Mouse (Mus musculus): ENCODE measurements around the gene Cdk2ap2.

Cdk2ap2 gene

DNA sequence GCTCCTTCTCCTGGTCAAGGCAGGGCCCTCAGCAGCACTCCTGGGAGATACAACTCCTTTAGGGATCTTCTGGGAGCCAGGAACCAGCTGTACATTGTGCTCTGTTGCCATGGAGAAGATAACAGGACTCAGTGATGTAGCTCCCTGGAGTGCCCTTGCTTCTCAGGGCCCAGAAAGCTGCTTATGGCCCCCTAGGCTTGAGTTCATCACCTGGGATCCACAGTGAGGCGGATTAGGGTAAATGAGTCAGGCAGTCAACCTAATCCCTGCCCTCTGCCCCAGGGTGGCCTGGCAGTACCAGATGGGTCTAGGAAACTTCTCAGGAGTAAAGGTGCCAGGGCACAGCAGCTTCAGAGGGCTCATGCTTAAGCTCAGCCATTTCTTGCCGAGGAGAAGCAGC, 42.5 kb downstream of the Cdk2ap2 start, which contains the start of gene Gpr152:
TSS of gene Gpr152 (plus strand) at position 342 of the 400 bp plus-strand sequence.
- DNase-seq (ENCODE audit: low spot score), result no peak

DNA sequence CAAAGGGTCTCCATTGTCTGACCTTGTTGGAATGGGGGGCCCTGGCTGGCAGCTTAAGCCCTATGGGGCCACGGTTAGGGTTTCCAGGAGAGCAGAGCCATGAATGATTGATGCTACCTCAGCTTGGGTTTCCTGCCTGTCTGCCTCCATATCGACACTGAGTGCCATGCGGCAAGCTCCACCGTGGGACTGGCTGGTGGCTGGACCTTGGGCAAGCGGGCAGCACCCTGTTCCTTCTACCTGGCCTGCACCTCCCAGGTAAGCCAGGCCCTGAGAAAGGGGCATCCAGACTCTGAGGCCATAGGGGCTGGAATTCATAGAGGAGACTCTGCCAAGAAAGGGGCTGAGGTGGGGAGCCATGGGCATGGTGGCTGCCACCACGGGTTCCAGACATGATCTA, 43.2 kb downstream of the Cdk2ap2 start:
- DNase-seq (ENCODE audit: low spot score), result no peak

DNA sequence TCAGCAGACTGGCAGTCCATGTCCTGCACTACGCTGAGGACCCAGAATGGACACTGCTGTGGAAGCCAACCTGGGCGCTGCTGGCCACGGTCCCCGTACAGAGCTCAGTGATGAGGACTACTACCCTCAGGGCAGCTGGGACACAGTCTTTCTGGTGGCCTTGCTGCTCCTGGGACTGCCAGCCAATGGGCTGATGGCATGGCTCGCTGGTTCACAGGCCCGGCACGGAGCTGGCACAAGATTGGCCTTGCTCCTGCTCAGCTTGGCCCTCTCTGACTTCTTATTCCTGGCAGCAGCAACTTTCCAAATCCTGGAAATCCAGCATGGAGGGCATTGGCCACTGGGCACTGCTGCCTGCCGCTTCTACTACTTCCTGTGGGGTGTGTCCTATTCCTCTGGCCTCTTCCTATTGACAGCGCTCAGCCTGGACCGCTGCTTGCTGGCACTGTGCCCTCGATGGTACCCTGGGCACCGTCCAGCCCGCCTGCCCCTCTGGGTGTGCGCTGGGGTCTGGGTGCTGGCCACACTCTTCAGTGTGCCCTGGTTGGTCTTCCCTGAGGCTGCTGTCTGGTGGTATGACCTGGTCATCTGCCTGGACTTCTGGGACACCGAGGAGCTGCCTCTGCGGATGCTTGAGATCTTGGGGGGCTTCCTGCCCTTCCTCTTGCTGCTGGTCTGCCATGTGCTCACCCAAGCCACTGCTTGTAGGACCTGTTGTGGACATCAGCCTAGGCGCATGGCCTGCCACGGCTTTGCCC, 45.6 kb downstream of the Cdk2ap2 start:
- DNase-seq (ENCODE audit: low spot score), result no peak

DNA sequence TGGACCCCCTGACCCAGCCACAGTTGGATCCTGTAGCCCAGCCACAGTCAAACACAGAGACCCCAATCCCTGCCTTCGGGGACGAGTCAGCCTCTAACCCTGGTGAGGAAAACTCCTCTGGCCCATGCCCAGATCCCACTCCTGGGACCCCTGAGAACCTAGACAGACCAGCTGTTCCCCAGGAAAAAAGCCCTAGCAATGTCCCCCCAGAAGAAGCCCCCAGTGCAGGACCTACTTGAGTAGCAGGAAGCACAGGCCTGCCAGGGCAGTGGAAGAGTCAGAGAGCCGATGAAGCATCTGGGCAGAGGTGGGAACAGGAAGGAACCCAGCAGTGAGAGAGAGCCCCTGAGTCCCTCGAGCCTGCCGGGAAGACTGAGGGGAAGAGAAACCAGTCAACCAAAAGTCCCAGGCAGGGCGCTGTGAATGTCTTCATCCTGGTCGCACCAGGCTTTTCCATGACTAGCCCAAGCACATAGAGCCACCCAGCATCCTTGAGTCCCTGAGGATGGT, 46.8 kb downstream of the Cdk2ap2 start, which contains the start of gene Cabp4:
TSS of gene Cabp4 (minus strand) at position 275 of the 510 bp plus-strand sequence.
- DNase-seq (ENCODE audit: low spot score), result no peak

DNA sequence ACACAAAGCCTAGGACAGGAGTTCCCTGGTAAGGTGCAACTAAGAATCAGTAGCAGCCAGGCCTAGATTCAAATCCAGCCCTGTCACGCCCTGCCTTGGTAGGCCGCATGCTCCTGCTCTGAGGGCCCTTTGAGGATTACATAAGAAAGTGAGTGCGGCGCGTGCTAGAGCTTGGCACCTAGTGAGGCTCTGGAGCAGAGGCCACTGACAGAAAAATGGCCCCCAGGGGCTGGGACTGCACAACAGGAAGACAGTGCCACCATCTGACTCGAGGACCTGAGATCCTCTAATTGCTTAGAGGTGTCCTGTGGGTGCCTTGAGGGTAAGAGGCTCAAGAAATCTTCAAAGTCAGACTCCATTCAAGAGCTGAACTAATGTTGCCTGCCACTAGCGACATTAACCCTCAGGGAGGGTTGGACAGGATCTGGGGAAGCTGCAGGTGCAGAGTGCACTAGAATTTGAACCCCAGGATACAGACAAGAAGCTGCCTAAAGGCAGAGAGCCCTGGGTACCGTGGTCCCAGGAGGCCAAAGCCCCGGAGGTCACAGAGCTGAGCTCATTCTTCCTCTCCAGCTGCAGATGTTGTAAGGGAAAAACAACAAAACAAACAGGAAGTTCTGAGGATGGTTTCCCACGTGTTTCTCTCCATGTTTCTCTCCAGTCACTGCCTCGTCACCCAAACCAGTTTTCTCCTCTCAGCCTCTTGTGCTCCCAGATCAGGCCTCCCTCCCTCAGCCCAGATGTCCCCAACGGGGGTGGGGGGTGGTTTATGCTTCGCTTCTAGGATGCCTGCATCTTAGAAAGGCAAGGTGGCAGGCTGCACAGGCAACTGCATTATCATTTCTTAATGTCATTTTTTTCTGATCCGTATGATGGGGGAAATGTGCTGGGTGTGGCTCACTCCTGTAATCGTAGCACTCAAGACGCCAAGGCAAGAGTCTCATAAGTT, 47.8 kb downstream of the Cdk2ap2 start:
- no peak for DNase-seq (ENCODE audit: low spot score)

DNA sequence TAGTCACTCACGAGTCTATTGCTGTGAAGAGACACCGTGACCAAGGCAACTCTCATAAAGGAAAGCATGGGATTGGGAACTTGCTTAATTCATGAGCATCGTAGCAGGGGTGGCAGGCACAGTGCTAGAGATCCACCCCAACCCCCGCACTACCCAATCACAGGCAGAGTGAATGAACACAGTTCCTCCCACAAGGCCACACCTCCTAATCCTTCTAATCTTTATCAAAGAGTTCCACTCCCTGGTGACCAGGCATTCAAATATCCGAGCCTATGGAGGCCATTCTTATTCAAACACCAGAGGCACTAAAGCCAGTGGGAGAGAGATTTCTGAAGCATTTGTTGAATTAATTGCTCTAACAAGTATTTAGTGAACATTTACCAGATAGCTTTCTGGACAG, 49.0 kb downstream of the Cdk2ap2 start:
- no peak for DNase-seq (ENCODE audit: low spot score)

DNA sequence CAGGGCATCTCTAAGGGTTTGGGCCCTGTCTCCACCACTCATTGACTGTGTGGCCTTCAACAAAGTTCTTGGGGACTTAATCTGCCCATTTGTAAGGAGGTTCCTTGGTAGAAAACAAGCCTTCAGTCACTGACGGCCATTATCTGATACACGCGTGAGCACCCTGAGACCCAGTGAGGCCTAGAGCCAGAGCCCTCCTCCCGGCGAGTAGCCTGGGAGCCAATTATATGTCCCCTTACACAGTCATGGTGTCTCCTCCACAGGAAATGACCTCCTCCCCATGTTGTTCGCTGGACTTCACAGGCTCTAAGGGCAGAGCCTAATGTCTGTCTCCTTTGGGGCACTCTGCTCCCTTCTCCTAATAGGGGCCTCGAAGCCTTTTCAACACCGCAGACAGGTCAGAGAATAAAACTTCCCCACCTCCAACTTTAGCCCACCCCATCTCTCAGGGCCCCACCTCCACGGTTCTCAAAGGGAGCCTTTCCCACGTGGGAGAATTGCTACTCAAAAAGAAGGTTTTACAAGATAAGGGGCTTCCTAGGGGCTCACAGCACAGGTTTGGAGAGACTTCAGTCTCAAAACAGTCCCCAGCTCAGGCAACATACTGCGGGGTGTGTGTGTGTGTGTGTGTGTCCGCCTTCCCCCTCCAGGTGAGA, 49.5 kb downstream of the Cdk2ap2 start:
- DNase-seq (ENCODE audit: low spot score), result no peak

DNA sequence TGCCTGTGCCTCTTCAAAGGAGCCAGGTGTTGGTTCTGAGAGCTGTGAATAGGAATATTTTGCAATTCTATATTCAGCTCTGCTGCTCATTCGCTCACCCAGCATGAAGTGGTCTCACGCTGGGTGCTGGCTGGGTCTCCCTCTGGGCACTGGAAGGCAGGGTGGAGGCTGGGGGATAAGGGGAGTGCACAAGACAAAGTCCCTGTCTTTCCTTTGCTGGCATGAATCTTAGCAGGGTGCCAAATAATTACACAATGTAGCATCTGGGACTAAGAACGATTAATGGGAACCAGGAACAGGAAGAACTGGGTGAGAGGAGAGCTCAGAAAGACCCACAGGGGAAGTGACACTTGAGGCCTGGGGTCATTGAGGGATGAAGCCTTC, 50.0 kb downstream of the Cdk2ap2 start:
- DNase-seq (ENCODE audit: low spot score), result no peak

DNA sequence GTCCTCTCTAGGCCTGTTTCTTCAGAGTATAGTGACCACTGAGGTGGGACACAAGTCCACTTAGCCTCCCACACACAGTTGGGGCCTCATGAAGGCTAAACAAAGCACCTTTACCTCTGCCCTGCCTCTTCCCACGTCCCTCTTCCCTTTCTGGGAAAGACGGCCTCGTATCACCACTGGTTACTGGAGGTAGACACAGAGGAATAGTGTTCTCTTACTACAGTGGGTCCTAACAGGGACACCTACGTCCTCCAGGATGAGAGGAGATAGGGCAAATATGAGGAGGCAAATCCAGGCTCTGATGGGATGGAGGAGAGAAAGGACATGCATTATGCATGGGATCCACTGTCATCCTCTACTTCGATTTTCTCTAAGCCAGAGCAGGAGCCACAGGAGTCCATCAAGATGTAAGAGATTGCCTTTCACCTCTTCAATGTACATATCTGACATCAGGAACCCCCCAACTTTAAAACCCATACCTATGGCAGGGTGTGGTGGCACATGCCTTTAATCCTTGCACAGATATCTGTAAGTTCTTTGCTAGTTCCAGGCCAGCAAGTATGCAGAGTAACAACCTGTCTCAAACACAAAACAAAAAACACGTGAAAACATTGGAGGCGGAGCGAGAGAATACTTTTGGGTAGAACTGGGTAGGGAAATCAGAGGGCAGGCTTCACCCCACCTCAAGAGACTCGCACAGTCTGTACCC, 51.0 kb downstream of the Cdk2ap2 start:
- DNase-seq (ENCODE audit: low spot score), result no peak

DNA sequence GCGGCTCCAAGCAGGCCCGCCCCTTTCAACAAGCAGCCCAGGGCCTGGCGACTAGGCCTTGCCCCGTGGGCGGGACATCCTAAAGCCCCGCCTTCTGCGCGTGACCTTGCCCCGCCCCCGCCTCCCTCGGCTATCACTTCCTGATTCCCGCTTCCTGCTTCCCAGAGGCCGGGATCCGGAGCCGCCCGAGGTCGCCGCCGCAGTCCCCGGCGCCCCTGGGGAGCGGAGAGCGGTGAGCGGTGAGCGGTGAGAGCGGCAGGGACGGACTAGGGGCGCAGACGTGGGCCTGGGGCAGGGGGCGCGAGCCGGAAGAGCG, 51.5 kb downstream of the Cdk2ap2 start, which contains the start of gene Coro1b:
TSS of gene Coro1b (plus strand) at position 129 of the 316 bp plus-strand sequence.
- DNase-seq (ENCODE audit: low spot score), result peak; percentile 93

Measured in left cerebral cortex, adult 11 months (tissue).